Mouse (Mus musculus) lung, adult 2 months (tissue): Measurements from ENCODE around the gene Lypd4. TPM values are rescaled to one million over a fixed set of nuclear protein-coding genes. Genes with fewer than 3 reads are reported as not detected.

ENCODE experiments used
- DNase-seq: peaks from one replicate; pipeline ENCODE4 v3.0.0; 2022
- H3K4me1 ChIP-seq: fragments of 200-500 bp; 2 replicates; pipeline ENCODE4 v1.6.1; 2011; ENCODE audit warnings: low read length; ENCODE audit not compliant: control insufficient read depth, insufficient read depth
- H3K4me3 ChIP-seq: fragments of 200-500 bp; replicated peaks from 2 replicates; pipeline ENCODE3; 2011; ENCODE audit warnings: low read depth, mild to moderate bottlenecking, control low read depth, low read length; ENCODE audit errors: extremely low read depth
- CTCF ChIP-seq: fragments of 200-500 bp; IDR thresholded peaks from 2 replicates; pipeline ENCODE4 v1.5.1; 2011; ENCODE audit warnings: mild to moderate bottlenecking, low read length, control low read depth; ENCODE audit not compliant: insufficient read depth
- POLR2A ChIP-seq: fragments of 200-500 bp; IDR thresholded peaks from 2 replicates; pipeline ENCODE4 v1.6.1; 2011; ENCODE audit warnings: low read depth, mild to moderate bottlenecking, control low read depth, low read length, borderline replicate concordance; ENCODE audit errors: extremely low read depth
- WGBS: fragments of 180-500 bp; shearing (Covaris S2); methylation state at CpG from one replicate; pipeline ENCODE4 v1.1.7; 2018; 5-methylcytosine and 5-hydroxymethylcytosine counted together
- polyA plus RNA-seq: library from polyadenylated mRNA; depleted of rRNA; stranded (reverse); fragments of >200 nt; gene quantifications from 2 replicates; pipeline ENCODE4 v1.2.3, GENCODE M21; 2012; rRNA removed

Lypd4 gene
- polyA plus RNA-seq, 1 experiment: not detected

- 88% methylated on average over 4 of the region's 4 CpGs for WGBS
- DNase-seq: no peak
Measured at GRCm38 (mm10) chr7:24827181-24827580, 42.6 kb downstream of the Lypd4 start.

GRCm38 (mm10) chr7:24824452-24824851, 45.3 kb downstream of the Lypd4 start:
- TF ChIP-seq POLR2A (no peak), CTCF (no peak)
- WGBS: 36% methylated on average over 7 of the region's 7 CpGs
- DNase-seq: no peak

More at GRCm38 (mm10) chr7:24827181-24827580, 42.6 kb downstream of the Lypd4 start:
- Histone ChIP-seq H3K4me1 (no peaks in the 10 kb centered on the region), H3K4me3 (no peak overlapping the region)
- TF ChIP-seq POLR2A (no peak), CTCF (no peak)

GRCm38 (mm10) chr7:24817502-24817901, 52.2 kb downstream of the Lypd4 start:
- 3% methylated on average over 3 of the region's 3 CpGs for WGBS
- TF ChIP-seq CTCF (peak; percentile 90), POLR2A (no peak)
- Histone ChIP-seq H3K4me1 (no peaks in the 10 kb centered on the region), H3K4me3 (no peak overlapping the region)
- peak; percentile 65 for DNase-seq

More at GRCm38 (mm10) chr7:24824452-24824851, 45.3 kb downstream of the Lypd4 start:
- Histone ChIP-seq H3K4me3 (no peak overlapping the region), H3K4me1 (no peaks in the 10 kb centered on the region)

Other genes starting within 250 kb of the Lypd4 start
- 0.07 and 63.0 TPM in 2 replicates for gene Lypd3, start 233.4 kb downstream of the Lypd4 start, polyA plus RNA-seq
- 0.18 TPM in 1 of 2 replicates, not detected in the other for gene Tex101, start 193.3 kb downstream of the Lypd4 start, polyA plus RNA-seq
- gene BC049730, start 160.7 kb downstream of the Lypd4 start, polyA plus RNA-seq: not detected in 2 replicates
- gene Gm4763, start 143.0 kb downstream of the Lypd4 start, polyA plus RNA-seq: not detected in 2 replicates
- gene Cd177, start 109.6 kb downstream of the Lypd4 start, polyA plus RNA-seq: 2.8 and 5.2 TPM in 2 replicates
- gene Ceacam10, start 92.7 kb downstream of the Lypd4 start, polyA plus RNA-seq: 0.38 and 0.41 TPM in 2 replicates
- 2.2 and 2.4 TPM in 2 replicates for gene Gm9844, start 7.7 kb downstream of the Lypd4 start, polyA plus RNA-seq
- gene Dmrtc2, start 116 bp upstream of the Lypd4 start, polyA plus RNA-seq: not detected in 2 replicates
- 429 and 452 TPM in 2 replicates for gene Rps19, start 14.4 kb upstream of the Lypd4 start, polyA plus RNA-seq
- gene Cd79a, start 27.4 kb upstream of the Lypd4 start, polyA plus RNA-seq: 49.6 and 61.7 TPM in 2 replicates
- gene Arhgef1, start 33.0 kb upstream of the Lypd4 start, polyA plus RNA-seq: 360 and 365 TPM in 2 replicates
- gene Gm4881, start 74.6 kb upstream of the Lypd4 start, polyA plus RNA-seq: not detected in 2 replicates
- 806 and 948 TPM in 2 replicates for gene Rabac1, start 102.8 kb upstream of the Lypd4 start, polyA plus RNA-seq
- gene Atp1a3, start 136.0 kb upstream of the Lypd4 start, polyA plus RNA-seq: 4.8 and 7.1 TPM in 2 replicates
- 28.5 and 31.1 TPM in 2 replicates for gene Grik5, start 202.4 kb upstream of the Lypd4 start, polyA plus RNA-seq
- 46.8 and 48.4 TPM in 2 replicates for gene Zfp574, start 202.6 kb upstream of the Lypd4 start, polyA plus RNA-seq